Mouse (Mus musculus) forebrain, postnatal 0 days (tissue): ENCODE results near the gene Vps13d. TPM values are rescaled to one million over a fixed set of nuclear protein-coding genes. Genes with fewer than 3 reads are reported as not detected.

Experiments used
- ATAC-seq: fragments of 200-750 bp; cut with Nextera tagmentation; 2 replicates; pipeline ENCODE4 v1.8.0; 2017; ENCODE audit warnings: mild to moderate bottlenecking, moderate library complexity
- DNase-seq: peaks from one replicate; pipeline ENCODE4 v3.0.0-alpha.2; 2015
- H3K27ac ChIP-seq: fragments of 300-500 bp; sonication (generic); 2 replicates; pipeline ENCODE4 v1.5.1; 2014; ENCODE audit warnings: low read depth, mild to moderate bottlenecking, antibody characterized with exemption, low read length, moderate library complexity, mixed read lengths
- H3K27me3 ChIP-seq: fragments of 300-500 bp; sonication (generic); 2 replicates; pipeline ENCODE4 v1.6.1; 2014; ENCODE audit warnings: mild to moderate bottlenecking, low read length, mixed read lengths; ENCODE audit not compliant: insufficient read depth
- H3K36me3 ChIP-seq: fragments of 300-500 bp; sonication (generic); 2 replicates; pipeline ENCODE4 v1.6.1; 2014; ENCODE audit warnings: mild to moderate bottlenecking, moderate library complexity; ENCODE audit not compliant: insufficient read depth
- H3K4me1 ChIP-seq: fragments of 300-500 bp; sonication (generic); 2 replicates; pipeline ENCODE4 v1.6.1; 2014; ENCODE audit warnings: antibody characterized with exemption; ENCODE audit not compliant: insufficient read depth
- H3K4me2 ChIP-seq: fragments of 300-500 bp; sonication (generic); 2 replicates; pipeline ENCODE4 v1.6.1; 2014; ENCODE audit warnings: low read depth, mild to moderate bottlenecking, moderate library complexity
- H3K4me3 ChIP-seq: fragments of 300-500 bp; sonication (generic); 2 replicates; pipeline ENCODE4 v1.5.1; 2014; ENCODE audit warnings: low read depth, low read length, mixed read lengths
- H3K9ac ChIP-seq: fragments of 300-500 bp; sonication (generic); 2 replicates; pipeline ENCODE4 v1.6.1; 2014; ENCODE audit warnings: mild to moderate bottlenecking
- H3K9me3 ChIP-seq: fragments of 300-500 bp; sonication (generic); 2 replicates; pipeline ENCODE4 v1.6.1; 2016; ENCODE audit warnings: low read length
- CTCF ChIP-seq: sonication (generic); IDR thresholded peaks from 2 replicates; pipeline ENCODE4 v1.5.1; 2016; ENCODE audit warnings: antibody characterized with exemption, control low read depth, low read depth
- WGBS: fragments of 180-500 bp; shearing (Covaris S2); extraction: QIAGEN DNeasy Blood & Tissue Kit; methylation state at CpG from one replicate; pipeline ENCODE4 v1.1.7; 2014; 5-methylcytosine and 5-hydroxymethylcytosine counted together
- polyA plus RNA-seq: library from polyadenylated mRNA; unstranded; fragments of >200 nt; fragmentation: Nextera tagmentation; extraction: Ambion mirVana; gene quantifications from 2 replicates; pipeline ENCODE4 v1.2.1, GENCODE M21; 2015
- total RNA-seq: library from RNA; depleted of rRNA; stranded (reverse); fragments of >200 nt; gene quantifications from 2 replicates; pipeline ENCODE4 v1.2.3, GENCODE M21; 2014

The Vps13d gene
- total and polyA plus RNA-seq, 2 experiments from 2014 or later = 6.4 to 30.8 TPM

DNA sequence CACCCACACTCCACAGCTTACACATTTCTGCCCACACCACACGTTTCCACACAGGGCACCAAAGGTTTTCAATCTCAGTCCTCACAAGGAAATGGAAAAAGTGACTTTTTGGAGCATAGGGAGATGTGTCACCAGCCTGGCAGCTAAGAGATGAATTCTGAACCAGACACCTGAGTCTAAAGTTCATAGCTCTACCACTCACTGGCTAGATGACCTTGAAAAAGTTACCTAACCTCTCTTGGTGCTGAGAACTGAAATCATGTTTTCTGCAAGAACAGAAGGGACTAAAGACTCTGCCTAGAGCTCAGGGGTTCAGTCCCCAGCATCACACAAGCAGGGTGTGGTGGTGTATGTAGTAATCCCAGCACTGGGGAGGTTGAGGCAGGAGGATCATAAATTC lies 25.2 kb upstream of the Vps13d start:
- ATAC-seq (no peak), DNase-seq (no peak)
- no peaks in the 10 kb centered on the region for H3K9me3 ChIP-seq
- no peaks in the 10 kb centered on the region for H3K36me3 ChIP-seq
- no peak for TF ChIP-seq CTCF
- no peak overlapping the region for H3K4me3 ChIP-seq
- no peaks in the 10 kb centered on the region for H3K27me3 ChIP-seq
- H3K27ac ChIP-seq = no peak overlapping the region
- no peak overlapping the region for H3K9ac ChIP-seq
- H3K4me2 ChIP-seq = no peak overlapping the region
- H3K4me1 ChIP-seq = no peaks in the 10 kb centered on the region
- WGBS = 74% methylated on average over 1 of the region's 1 CpGs

DNA sequence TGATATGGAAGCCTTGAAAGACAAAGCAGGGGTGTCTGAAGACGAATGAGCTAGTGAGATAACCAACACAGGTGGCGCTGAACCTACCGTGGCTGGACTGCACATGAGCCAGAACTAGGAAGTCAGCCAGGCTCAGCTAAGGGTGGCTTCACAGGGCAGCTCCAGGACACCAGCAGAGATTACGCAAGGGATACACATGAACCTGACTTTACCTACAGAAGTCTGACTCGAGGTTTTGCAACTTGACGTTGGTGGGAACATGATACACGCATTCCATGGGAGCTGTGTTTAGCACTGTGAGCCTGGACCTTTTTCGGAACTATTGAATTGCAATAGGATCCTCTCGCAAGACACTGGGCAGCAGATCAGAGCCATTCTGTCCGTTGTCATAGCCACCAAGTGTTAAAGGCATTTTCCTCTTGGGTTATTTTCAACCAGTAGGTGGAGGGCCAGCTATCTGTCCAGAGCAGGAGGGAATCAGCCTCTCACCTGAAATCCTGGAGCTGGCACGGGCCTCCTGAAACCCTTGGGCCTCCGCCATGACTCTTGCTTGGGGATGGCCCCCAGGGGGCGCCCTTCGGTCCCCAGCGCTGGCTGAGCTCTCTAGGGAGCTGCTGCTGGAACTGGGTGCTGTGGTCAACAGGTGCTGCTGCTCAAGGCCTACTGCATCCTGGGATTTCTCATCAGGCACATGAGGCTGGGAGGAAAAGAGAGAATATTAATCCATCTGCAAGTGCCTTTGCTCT lies 24.6 kb upstream of the Vps13d start:
- Histone ChIP-seq H3K27ac (no peak overlapping the region), H3K4me1 (no peaks in the 10 kb centered on the region), H3K4me3 (no peak overlapping the region), H3K4me2 (no peak overlapping the region), H3K9me3 (no peaks in the 10 kb centered on the region), H3K9ac (no peak overlapping the region), H3K27me3 (no peaks in the 10 kb centered on the region), H3K36me3 (no peaks in the 10 kb centered on the region)
- 65% methylated on average over 15 of the region's 15 CpGs for WGBS
- ATAC-seq (no peak), DNase-seq (no peak)
- TF ChIP-seq CTCF = peak; percentile 43

GRCm38 (mm10) chr4:145217837-145218236 lies 23.0 kb upstream of the Vps13d start:
- H3K27ac ChIP-seq = no peak overlapping the region
- no peak overlapping the region for H3K4me2 ChIP-seq
- TF ChIP-seq CTCF = no peak
- H3K4me1 ChIP-seq = no peaks in the 10 kb centered on the region
- ATAC-seq (no peak), DNase-seq (no peak)
- 64% methylated on average over 5 of the region's 5 CpGs for WGBS
- H3K9me3 ChIP-seq = no peaks in the 10 kb centered on the region
- H3K9ac ChIP-seq = no peak overlapping the region
- H3K36me3 ChIP-seq = no peaks in the 10 kb centered on the region
- no peaks in the 10 kb centered on the region for H3K27me3 ChIP-seq
- no peak overlapping the region for H3K4me3 ChIP-seq

DNA sequence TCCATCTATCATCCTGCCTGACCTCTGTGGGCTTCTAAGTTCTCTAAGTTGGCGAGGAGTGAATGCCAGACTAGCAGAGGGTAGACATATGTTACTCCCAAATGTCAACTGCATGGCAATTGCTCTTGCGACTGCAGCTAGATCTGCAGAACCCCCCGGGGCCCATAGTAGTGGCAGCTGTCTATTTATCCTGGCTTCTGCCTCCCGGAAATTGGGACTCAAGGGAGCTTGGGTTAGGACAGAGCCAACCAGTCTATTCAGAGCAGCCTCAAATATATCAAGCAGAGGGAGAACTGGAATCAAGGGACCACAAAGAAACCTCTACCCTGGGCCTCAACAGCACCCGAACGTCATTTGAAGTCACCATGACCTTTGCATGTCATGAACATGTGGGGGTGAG lies 22.2 kb upstream of the Vps13d start:
- Histone ChIP-seq H3K27me3 (no peaks in the 10 kb centered on the region), H3K4me2 (no peak overlapping the region), H3K27ac (no peak overlapping the region), H3K36me3 (no peaks in the 10 kb centered on the region), H3K9me3 (no peaks in the 10 kb centered on the region), H3K4me3 (no peak overlapping the region), H3K4me1 (no peaks in the 10 kb centered on the region), H3K9ac (no peak overlapping the region)
- 74% methylated on average over 6 of the region's 6 CpGs for WGBS
- TF ChIP-seq CTCF = no peak
- DNase-seq (no peak), ATAC-seq (no peak)

GRCm38 (mm10) chr4:145215396-145215795 lies 20.6 kb upstream of the Vps13d start:
- WGBS = 84% methylated on average over 2 of the region's 2 CpGs
- no peak for DNase-seq
- Histone ChIP-seq H3K9ac (no peak overlapping the region), H3K4me2 (no peak overlapping the region), H3K9me3 (no peaks in the 10 kb centered on the region), H3K4me1 (no peaks in the 10 kb centered on the region), H3K27me3 (no peaks in the 10 kb centered on the region), H3K27ac (no peak overlapping the region), H3K4me3 (no peak overlapping the region), H3K36me3 (no peaks in the 10 kb centered on the region)
- no peak for ATAC-seq
- TF ChIP-seq CTCF = no peak

DNA sequence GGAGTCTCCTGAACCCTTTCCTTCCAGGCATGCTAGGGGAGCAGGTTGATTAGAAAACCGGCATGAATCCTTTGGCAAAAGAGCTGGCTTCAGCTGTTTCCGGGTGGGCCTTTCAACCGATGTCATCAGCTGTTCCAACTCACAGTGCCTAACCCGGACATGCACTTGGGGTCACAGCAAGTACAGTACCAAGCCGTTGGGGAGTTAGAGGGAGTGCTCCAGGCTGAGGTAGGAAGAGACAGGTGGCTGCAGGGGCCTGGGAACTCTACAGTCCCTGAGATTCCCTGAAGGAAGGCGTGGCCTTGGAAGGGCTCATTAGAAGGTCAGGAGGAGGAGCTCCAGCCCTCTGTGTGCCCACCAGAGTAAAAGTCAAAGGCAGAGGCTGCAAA lies 20.0 kb upstream of the Vps13d start:
- H3K27ac ChIP-seq = no peak overlapping the region
- peak; percentile 14; the same call in 1 of the 2 replicates for ATAC-seq
- 58% methylated on average over 6 of the region's 6 CpGs for WGBS

DNA sequence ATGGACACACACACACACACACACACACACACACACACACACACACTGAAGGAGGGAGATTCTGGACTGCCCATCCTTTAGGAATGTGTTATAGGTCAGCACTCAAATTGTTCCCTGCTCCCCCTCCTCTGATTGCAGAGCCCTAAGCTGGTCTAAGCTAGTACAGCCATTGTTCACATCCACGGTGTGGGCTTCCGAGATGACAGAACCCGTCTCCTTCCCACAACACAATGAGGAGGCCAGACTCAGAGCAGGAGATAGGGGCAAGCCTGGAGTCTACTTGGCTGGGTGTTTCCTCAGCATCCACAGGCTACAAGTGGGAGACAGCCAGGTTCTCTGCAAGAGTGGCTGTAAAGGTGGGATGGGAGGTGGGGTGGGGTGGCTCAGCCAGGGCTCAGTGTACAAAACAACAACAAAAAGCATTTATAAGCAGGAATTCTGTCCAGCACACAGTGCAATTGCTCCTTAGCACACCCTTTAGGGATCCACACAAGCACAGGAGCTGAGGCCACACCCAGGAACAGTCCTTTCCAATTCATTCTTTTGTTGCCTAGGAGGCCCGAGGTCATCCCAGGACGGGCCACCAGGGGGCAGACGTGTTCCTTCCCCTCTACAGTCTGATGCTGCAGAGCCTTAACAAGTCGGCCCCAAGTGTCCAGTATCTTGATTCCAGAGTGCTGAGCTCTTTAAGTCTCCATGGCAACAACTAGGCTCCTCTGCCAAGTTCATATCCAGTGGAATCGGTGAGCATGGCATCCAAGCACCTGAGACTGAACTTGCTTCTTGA lies 19.4 kb upstream of the Vps13d start:
- H3K9ac ChIP-seq = no peak overlapping the region
- no peaks in the 10 kb centered on the region for H3K27me3 ChIP-seq
- H3K36me3 ChIP-seq = no peaks in the 10 kb centered on the region
- H3K27ac ChIP-seq = no peak overlapping the region
- H3K4me1 ChIP-seq = no peaks in the 10 kb centered on the region
- H3K9me3 ChIP-seq = no peaks in the 10 kb centered on the region
- peak; percentile 91 for ATAC-seq
- peak; percentile 86 for DNase-seq
- no peak overlapping the region for H3K4me3 ChIP-seq
- 29% methylated on average over 8 of the region's 8 CpGs for WGBS
- H3K4me2 ChIP-seq = no peak overlapping the region
- TF ChIP-seq CTCF = peak; percentile 87

More for the DNA sequence above, 20.0 kb upstream of the Vps13d start:
- H3K9ac ChIP-seq = no peak overlapping the region
- DNase-seq = no peak
- H3K27me3 ChIP-seq = no peaks in the 10 kb centered on the region
- H3K9me3 ChIP-seq = no peaks in the 10 kb centered on the region
- no peaks in the 10 kb centered on the region for H3K4me1 ChIP-seq
- H3K4me3 ChIP-seq = no peak overlapping the region
- no peak for TF ChIP-seq CTCF
- H3K4me2 ChIP-seq = no peak overlapping the region
- no peaks in the 10 kb centered on the region for H3K36me3 ChIP-seq
